Mouse (Mus musculus) lung, embryonic 15.5 days (tissue): ENCODE data around the gene Gm26602. TPM values are rescaled to one million over a fixed set of nuclear protein-coding genes. Genes with fewer than 3 reads are reported as not detected.
"Not testable (repeated sequence)": the region's sequence is repeated elsewhere in the genome, so short reads cannot be mapped to it uniquely, and the experiment has no call there.

Experiments used
- ATAC-seq: fragments of 200-750 bp; cut with Nextera tagmentation; 2 replicates; pipeline ENCODE4 v1.8.0; 2017; ENCODE audit warnings: moderate number of reproducible peaks, borderline replicate concordance; ENCODE audit not compliant: low FRiP score, low TSS enrichment; ENCODE audit errors: extremely low read depth
- H3K27ac ChIP-seq: fragments of 300-500 bp; sonication (generic); 2 replicates; pipeline ENCODE4 v1.5.1; 2015; ENCODE audit warnings: moderate library complexity, mild to moderate bottlenecking, inconsistent platforms
- H3K27me3 ChIP-seq: fragments of 300-500 bp; sonication (generic); 2 replicates; pipeline ENCODE4 v1.6.1; 2015; ENCODE audit warnings: inconsistent platforms
- H3K36me3 ChIP-seq: fragments of 300-500 bp; sonication (generic); 2 replicates; pipeline ENCODE4 v1.6.1; 2015; ENCODE audit warnings: inconsistent platforms
- H3K4me1 ChIP-seq: fragments of 300-500 bp; sonication (generic); 2 replicates; pipeline ENCODE4 v1.6.1; 2015; ENCODE audit warnings: inconsistent platforms
- H3K4me2 ChIP-seq: fragments of 300-500 bp; sonication (generic); 2 replicates; pipeline ENCODE4 v1.6.1; 2015; ENCODE audit warnings: inconsistent platforms, mild to moderate bottlenecking, moderate library complexity
- H3K4me3 ChIP-seq: fragments of 300-500 bp; sonication (generic); 2 replicates; pipeline ENCODE4 v1.5.1; 2015; ENCODE audit warnings: mild to moderate bottlenecking, inconsistent platforms
- H3K9ac ChIP-seq: fragments of 300-500 bp; sonication (generic); 2 replicates; pipeline ENCODE4 v1.6.1; 2015; ENCODE audit warnings: inconsistent platforms
- H3K9me3 ChIP-seq: fragments of 300-500 bp; sonication (generic); 2 replicates; pipeline ENCODE4 v1.6.1; 2016; ENCODE audit warnings: inconsistent platforms
- WGBS: fragments of 180-500 bp; shearing (Covaris S2); methylation state at CpG from one replicate; pipeline ENCODE4 v1.1.7; 2015; 5-methylcytosine and 5-hydroxymethylcytosine counted together
- polyA plus RNA-seq: library from polyadenylated mRNA; unstranded; fragments of >200 nt; fragmentation: Nextera tagmentation; extraction: Ambion mirVana; gene quantifications from 2 replicates; pipeline ENCODE4 v1.2.1, GENCODE M21; 2015

Gm26602 gene
- polyA plus RNA-seq, 1 experiment from 2014 or later, result 1.2 TPM

- Histone ChIP-seq H3K27ac (no peak overlapping the region), H3K4me1 (peaks cover 20% of the 10 kb centered on the region), H3K4me3 (peak overlapping the region; percentile 52), H3K9me3 (no peaks in the 10 kb centered on the region), H3K36me3 (no peaks in the 10 kb centered on the region), H3K4me2 (peak overlapping the region; percentile 87), H3K27me3 (no peaks in the 10 kb centered on the region), H3K9ac (peak overlapping the region; percentile 71)
- WGBS, result under 1% methylated on average over 26 of the region's 26 CpGs
- ATAC-seq, result peak; percentile 16; the same call in 1 of the 2 replicates
These were observed 36.9 kb upstream of the Gm26602 start for GRCm38 (mm10) chr10:79873715-79874289.

- H3K9me3 ChIP-seq, result no peaks in the 10 kb centered on the region
- no peaks in the 10 kb centered on the region for H3K36me3 ChIP-seq
- peak within 1 kb of the TSS; percentile 52 for H3K4me3 ChIP-seq
- H3K27me3 ChIP-seq, result no peaks in the 10 kb centered on the region
- WGBS, result under 1% methylated on average over 46 of the region's 57 CpGs
- H3K4me2 ChIP-seq, result peak within 1 kb of the TSS; percentile 87
- H3K9ac ChIP-seq, result peak within 1 kb of the TSS; percentile 71
- H3K4me1 ChIP-seq, result peaks cover 21% of the 10 kb centered on the region
- no peak within 1 kb of the TSS for H3K27ac ChIP-seq
- peak; percentile 82 for ATAC-seq
These were observed 36.3 kb upstream of the Gm26602 start, which contains the start of the genes Prtn3 and Plppr3 for GRCm38 (mm10) chr10:79874290-79874862. Gene Prtn3 (plus strand): TSS chr10:79874476. Gene Plppr3 (minus strand): TSS chr10:79874634.

DNA sequence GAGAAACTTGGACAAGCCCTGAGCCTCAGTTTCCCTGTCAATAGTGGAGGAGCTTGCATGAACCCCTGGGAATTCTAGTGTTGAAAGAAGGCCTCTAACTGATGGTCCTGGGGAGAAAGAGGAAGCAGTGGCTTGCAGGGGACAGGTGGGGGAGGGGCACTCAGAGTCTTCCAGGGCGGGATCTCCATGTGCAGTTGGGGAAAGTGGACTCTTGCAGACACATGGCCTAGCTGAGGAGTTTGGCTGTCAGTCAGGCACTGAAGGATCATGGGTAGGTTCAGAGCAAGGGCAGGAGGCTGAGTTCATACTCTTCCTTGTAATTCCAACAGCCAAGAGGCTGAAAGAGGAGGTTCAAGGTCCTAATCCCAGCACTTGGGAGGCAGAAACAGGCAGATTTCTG, 33.5 kb upstream of the Gm26602 start:
- no peak overlapping the region for H3K27ac ChIP-seq
- peaks cover 12% of the 10 kb centered on the region for H3K27me3 ChIP-seq
- H3K9ac ChIP-seq, result no peak overlapping the region
- no peak for ATAC-seq
- H3K9me3 ChIP-seq, result no peaks in the 10 kb centered on the region
- H3K4me3 ChIP-seq, result no peak overlapping the region
- peaks cover 39% of the 10 kb centered on the region for H3K4me1 ChIP-seq
- WGBS, result 41% methylated on average over 1 of the region's 1 CpGs
- no peak overlapping the region for H3K4me2 ChIP-seq
- H3K36me3 ChIP-seq, result no peaks in the 10 kb centered on the region

DNA sequence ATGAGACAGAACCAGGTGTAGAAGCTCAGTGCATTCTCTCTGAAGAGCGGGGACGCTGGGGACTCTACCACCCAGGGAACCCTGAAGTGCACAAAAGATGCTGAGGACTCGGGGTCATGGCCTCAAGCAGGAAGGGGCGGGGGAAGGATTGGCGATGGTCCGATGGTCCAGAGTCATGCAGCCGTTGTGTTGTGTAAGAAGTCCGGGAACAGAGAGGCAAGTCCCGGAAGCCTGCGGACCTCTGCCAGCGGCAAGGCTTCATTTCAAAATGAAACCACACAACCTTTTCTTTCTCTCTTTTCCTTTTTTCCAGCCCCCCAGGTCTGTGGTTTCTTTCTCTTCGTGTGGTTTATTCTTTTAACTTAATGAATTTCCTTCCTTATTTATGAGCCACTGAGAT, 32.9 kb upstream of the Gm26602 start:
- WGBS, result 47% methylated on average over 12 of the region's 12 CpGs
- ATAC-seq, result no peak
- no peaks in the 10 kb centered on the region for H3K36me3 ChIP-seq
- H3K27ac ChIP-seq, result no peak overlapping the region
- H3K4me2 ChIP-seq, result no peak overlapping the region
- peaks cover 43% of the 10 kb centered on the region for H3K4me1 ChIP-seq
- H3K9me3 ChIP-seq, result no peaks in the 10 kb centered on the region
- H3K4me3 ChIP-seq, result no peak overlapping the region
- H3K9ac ChIP-seq, result no peak overlapping the region
- peaks cover 17% of the 10 kb centered on the region for H3K27me3 ChIP-seq

- peaks cover 38% of the 10 kb centered on the region for H3K4me1 ChIP-seq
- WGBS, result 19% methylated on average over 3 of the region's 3 CpGs
- no peak overlapping the region for H3K27ac ChIP-seq
- no peak overlapping the region for H3K4me2 ChIP-seq
- no peak overlapping the region for H3K4me3 ChIP-seq
- H3K36me3 ChIP-seq, result no peaks in the 10 kb centered on the region
- no peak for ATAC-seq
- H3K9me3 ChIP-seq, result no peaks in the 10 kb centered on the region
- H3K27me3 ChIP-seq, result peaks cover 25% of the 10 kb centered on the region
- no peak overlapping the region for H3K9ac ChIP-seq
These were observed 31.1 kb upstream of the Gm26602 start for GRCm38 (mm10) chr10:79879527-79879926.

- Histone ChIP-seq H3K27ac (no peak overlapping the region), H3K9me3 (no peaks in the 10 kb centered on the region), H3K4me3 (no peak overlapping the region), H3K4me2 (0 out of 2 replicates have a peak overlapping the region, but pooled peaks have one; percentile 25), H3K4me1 (peaks cover 31% of the 10 kb centered on the region), H3K36me3 (no peaks in the 10 kb centered on the region), H3K9ac (no peak overlapping the region; the same call in 1 of the 2 replicates), H3K27me3 (peaks cover 25% of the 10 kb centered on the region)
- WGBS, result 12% methylated on average over 9 of the region's 9 CpGs
- ATAC-seq, result no peak
These were observed 29.9 kb upstream of the Gm26602 start for GRCm38 (mm10) chr10:79880721-79881120.

DNA sequence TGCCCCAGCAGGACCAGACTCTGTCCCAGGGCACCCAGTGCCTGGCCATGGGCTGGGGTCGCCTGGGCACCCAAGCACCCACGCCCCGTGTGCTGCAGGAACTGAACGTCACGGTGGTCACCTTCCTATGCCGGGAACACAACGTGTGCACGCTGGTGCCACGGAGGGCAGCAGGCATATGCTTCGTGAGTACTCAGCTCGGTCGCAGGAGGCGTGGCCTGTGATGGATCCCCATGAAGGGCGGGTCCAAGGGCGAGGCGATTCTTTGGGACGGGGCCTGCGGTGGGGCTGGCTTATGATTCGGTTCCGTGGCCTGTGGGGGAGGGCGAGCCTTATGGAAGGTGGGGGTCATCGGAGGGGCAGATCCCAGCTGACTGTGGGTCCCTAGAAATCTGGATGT, 28.7 kb upstream of the Gm26602 start:
- H3K27ac ChIP-seq, result no peak overlapping the region

GRCm38 (mm10) chr10:79883297-79884084, 27.2 kb upstream of the Gm26602 start:
- H3K27ac ChIP-seq, result no peak overlapping the region
- 16% methylated on average over 22 of the region's 22 CpGs for WGBS
- H3K9ac ChIP-seq, result no peak overlapping the region
- 0 out of 2 replicates have a peak, but pooled peaks have one; percentile 31 for ATAC-seq
- peaks cover 27% of the 10 kb centered on the region for H3K4me1 ChIP-seq
- H3K4me3 ChIP-seq, result no peak overlapping the region; the same call in 1 of the 2 replicates
- no peaks in the 10 kb centered on the region for H3K9me3 ChIP-seq
- no peak overlapping the region; the same call in 1 of the 2 replicates for H3K4me2 ChIP-seq
- H3K27me3 ChIP-seq, result peaks cover 25% of the 10 kb centered on the region
- no peaks in the 10 kb centered on the region for H3K36me3 ChIP-seq

More for the DNA sequence above, 28.7 kb upstream of the Gm26602 start:
- Histone ChIP-seq H3K4me2 (peak overlapping the region; percentile 50), H3K4me1 (peaks cover 31% of the 10 kb centered on the region), H3K36me3 (no peaks in the 10 kb centered on the region), H3K9me3 (no peaks in the 10 kb centered on the region), H3K27me3 (peaks cover 25% of the 10 kb centered on the region), H3K4me3 (peak overlapping the region; percentile 15), H3K9ac (no peak overlapping the region)
- WGBS, result 5% methylated on average over 22 of the region's 22 CpGs
- ATAC-seq, result 0 out of 2 replicates have a peak, but pooled peaks have one; percentile 28

- ATAC-seq, result no peak
- H3K4me3 ChIP-seq, result no peak overlapping the region
- no peak overlapping the region for H3K27ac ChIP-seq
- H3K27me3 ChIP-seq, result peaks cover 25% of the 10 kb centered on the region
- no peaks in the 10 kb centered on the region for H3K36me3 ChIP-seq
- H3K4me1 ChIP-seq, result peaks cover 26% of the 10 kb centered on the region
- no peak overlapping the region for H3K4me2 ChIP-seq
- H3K9ac ChIP-seq, result no peak overlapping the region
- 42% methylated on average over 4 of the region's 4 CpGs for WGBS
- no peaks in the 10 kb centered on the region for H3K9me3 ChIP-seq
These were observed 26.2 kb upstream of the Gm26602 start for GRCm38 (mm10) chr10:79884446-79884845.

GRCm38 (mm10) chr10:79884938-79885337, 25.7 kb upstream of the Gm26602 start:
- not testable (repeated sequence) for H3K4me2 ChIP-seq, H3K27ac ChIP-seq, H3K9ac ChIP-seq, H3K36me3 ChIP-seq, H3K4me3 ChIP-seq, ATAC-seq, H3K9me3 ChIP-seq
- Histone ChIP-seq H3K4me1 (peaks cover 21% of the 10 kb centered on the region), H3K27me3 (peaks cover 25% of the 10 kb centered on the region)
- WGBS, result 70% methylated on average over 3 of the region's 3 CpGs

- no peak within 1 kb of the TSS for H3K4me3 ChIP-seq
- no peaks in the 10 kb centered on the region for H3K36me3 ChIP-seq
- H3K4me2 ChIP-seq, result no peak within 1 kb of the TSS
- H3K9me3 ChIP-seq, result no peaks in the 10 kb centered on the region
- ATAC-seq, result no peak
- peaks cover 22% of the 10 kb centered on the region for H3K27me3 ChIP-seq
- WGBS, result 60% methylated on average over 6 of the region's 6 CpGs
- H3K9ac ChIP-seq, result no peak within 1 kb of the TSS
- H3K27ac ChIP-seq, result no peak within 1 kb of the TSS
- H3K4me1 ChIP-seq, result peaks cover 15% of the 10 kb centered on the region
These were observed 24.6 kb upstream of the Gm26602 start, which contains the start of gene Elane for GRCm38 (mm10) chr10:79886054-79886453. Gene Elane (plus strand): TSS chr10:79886247.
